Mouse (Mus musculus): Measurements from ENCODE around the gene Ubb. TPM values are rescaled to one million over a fixed set of nuclear protein-coding genes. Genes with fewer than 3 reads are reported as not detected.

Ubb gene
- polyA plus RNA-seq, 1 experiment from 2014 or later = 4,691 TPM

DNA sequence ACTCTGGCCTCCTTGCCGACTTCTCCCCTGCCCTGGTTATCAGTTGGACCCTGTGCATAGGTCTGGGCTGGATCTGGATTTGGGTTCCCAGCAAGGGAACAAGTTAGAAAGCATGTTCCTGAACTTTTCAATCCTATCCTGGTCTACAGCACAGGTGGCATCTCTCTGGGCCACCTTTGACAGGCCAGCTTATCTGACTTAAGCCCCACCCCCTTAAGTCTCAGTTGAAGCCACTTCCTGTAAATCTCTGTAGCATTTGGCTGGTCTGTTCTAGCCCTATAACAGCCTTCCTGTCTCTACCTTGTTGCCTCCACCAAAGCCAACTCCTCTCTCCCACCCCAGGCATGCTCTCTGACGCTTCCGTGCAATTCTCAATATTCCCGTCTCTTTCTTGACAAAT lies 47.6 kb downstream of the Ubb start:
- H3K4me3 ChIP-seq (replicated peaks) = no peak overlapping the region
- no peak overlapping the region for H3K27ac ChIP-seq
- H3K9ac ChIP-seq (replicated peaks) = no peak overlapping the region
- H3K9me3 ChIP-seq = no peaks in the 10 kb centered on the region
- ATAC-seq = no peak
- 88% methylated on average over 4 of the region's 4 CpGs for WGBS
- H3K27me3 ChIP-seq = 0 out of 2 replicates have a peak, but pooled peaks cover 4% of the 10 kb centered on the region
- peaks cover 10% of the 10 kb centered on the region for H3K4me1 ChIP-seq (replicated peaks)
- no peak overlapping the region for H3K4me2 ChIP-seq (replicated peaks)
- H3K36me3 ChIP-seq = peaks cover 5% of the 10 kb centered on the region; the same call in 1 of the 2 replicates

DNA sequence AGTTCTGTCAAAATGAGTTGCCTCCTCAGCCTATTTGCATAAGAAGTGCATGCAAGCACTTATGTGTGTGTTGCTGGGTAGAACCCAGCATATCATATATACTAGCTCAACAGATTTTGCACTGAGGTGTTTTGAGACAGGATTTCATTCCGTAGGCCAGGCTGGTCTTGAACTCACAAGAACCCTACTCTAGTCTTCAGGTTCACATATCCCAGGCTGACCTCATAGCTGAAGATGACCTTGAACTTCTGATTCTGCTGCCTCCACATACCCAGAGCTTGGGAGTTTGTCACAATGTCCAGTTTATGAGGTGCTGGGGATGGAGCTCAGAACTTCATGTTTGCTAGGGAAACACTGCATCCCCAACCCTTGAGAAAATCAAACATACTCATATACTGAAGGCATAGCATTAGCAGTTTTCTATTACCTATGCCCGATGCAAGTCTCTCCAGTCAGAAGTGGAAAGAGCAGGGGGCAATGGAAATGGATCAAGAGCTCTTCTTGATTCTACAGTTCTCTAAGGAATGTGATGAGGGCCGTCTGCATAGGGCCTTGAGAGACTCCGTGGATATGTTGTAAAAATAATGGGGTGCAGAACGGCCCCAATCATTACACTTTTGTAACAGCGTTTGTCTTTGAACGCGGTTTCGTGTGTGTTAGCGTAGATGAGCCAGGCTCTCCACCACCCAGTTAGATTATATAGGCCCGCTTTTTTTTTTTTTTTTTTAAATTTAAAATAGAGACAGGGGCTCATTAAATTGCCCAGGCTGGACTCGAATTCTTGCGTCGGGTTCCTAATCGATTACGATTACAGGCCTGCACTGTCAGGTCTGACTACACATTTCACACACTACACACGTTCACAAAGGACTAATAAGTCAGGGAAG lies 51.0 kb downstream of the Ubb start:
- H3K4me1 ChIP-seq (replicated peaks) = peaks cover 44% of the 10 kb centered on the region
- 12% methylated on average over 17 of the region's 17 CpGs for WGBS
- H3K4me3 ChIP-seq (replicated peaks) = peak overlapping the region; percentile 69
- peaks cover 29% of the 10 kb centered on the region for H3K36me3 ChIP-seq
- H3K9me3 ChIP-seq = no peaks in the 10 kb centered on the region
- H3K27me3 ChIP-seq = 0 out of 2 replicates have a peak, but pooled peaks cover 2% of the 10 kb centered on the region
- peak overlapping the region; percentile 53 for H3K4me2 ChIP-seq (replicated peaks)
- ATAC-seq = no peak; the same call in 1 of the 2 replicates
- H3K27ac ChIP-seq = peak overlapping the region; percentile 91
- peak overlapping the region; percentile 93 for H3K9ac ChIP-seq (replicated peaks)

Other genes starting within 250 kb of the Ubb start
- gene Pigl, start 92.7 kb upstream of the Ubb start, polyA plus RNA-seq (2015; fragmentation: Nextera tagmentation; extraction: Ambion mirVana) = 9.1 and 9.2 TPM in 2 replicates
- 150 and 174 TPM in 2 replicates for gene Ncor1, start 92.6 kb upstream of the Ubb start, polyA plus RNA-seq (2015; fragmentation: Nextera tagmentation; extraction: Ambion mirVana)
- gene Cenpv, start 11.9 kb upstream of the Ubb start, polyA plus RNA-seq (2015; fragmentation: Nextera tagmentation; extraction: Ambion mirVana) = 52.8 and 65.6 TPM in 2 replicates
- gene Trpv2, start 23.3 kb downstream of the Ubb start, polyA plus RNA-seq (2015; fragmentation: Nextera tagmentation; extraction: Ambion mirVana) = 20.7 TPM in 2 replicates
- 8.2 and 11.4 TPM in 2 replicates for gene Lrrc75a, start 97.4 kb downstream of the Ubb start, polyA plus RNA-seq (2015; fragmentation: Nextera tagmentation; extraction: Ambion mirVana)
- 23.0 and 25.2 TPM in 2 replicates for gene Mmgt2, start 97.5 kb downstream of the Ubb start, polyA plus RNA-seq (2015; fragmentation: Nextera tagmentation; extraction: Ambion mirVana)
- 21.2 and 22.2 TPM in 2 replicates for gene Zfp287, start 180.7 kb downstream of the Ubb start, polyA plus RNA-seq (2015; fragmentation: Nextera tagmentation; extraction: Ambion mirVana)
- not detected in 2 replicates for gene Gm10428, start 201.9 kb downstream of the Ubb start, polyA plus RNA-seq (2015; fragmentation: Nextera tagmentation; extraction: Ambion mirVana)
- 35.4 and 37.9 TPM in 2 replicates for gene Zfp286, start 238.3 kb downstream of the Ubb start, polyA plus RNA-seq (2015; fragmentation: Nextera tagmentation; extraction: Ambion mirVana)

Data from midbrain, embryonic 13.5 days (tissue).